Mouse (Mus musculus) cerebellum, adult (tissue): ENCODE measurements at regions not wholly inside any gene's neighbourhood (a gene's known extent, or its start where the extent isn't known, plus 50 kb on each side); places are given as distances from the start of the nearest gene placed in this dataset.
"Not testable (repeated sequence)": the region's sequence is repeated elsewhere in the genome, so short reads cannot be mapped to it uniquely, and the experiment has no call there.

ENCODE experiments used
- ATAC-seq: cut with Nextera tagmentation; 2 replicates; pipeline ENCODE4 v1.9.2; 2017; ENCODE audit warnings: mild to moderate bottlenecking, moderate library complexity, mixed read lengths; ENCODE audit not compliant: insufficient number of reproducible peaks, low FRiP score, low TSS enrichment

- no peak for ATAC-seq
These were observed 114.2 kb downstream of the Nectin1 start for GRCm38 (mm10) chr9:43857988-43858387.

GRCm38 (mm10) chr9:43858761-43859160 is 115.0 kb downstream of the Nectin1 start:
- ATAC-seq: no peak

GRCm38 (mm10) chr9:43860264-43860663 is 116.5 kb downstream of the Nectin1 start:
- no peak for ATAC-seq

- ATAC-seq: no peak
These were observed 117.6 kb downstream of the Nectin1 start for GRCm38 (mm10) chr9:43861375-43861774.

- ATAC-seq: not testable (repeated sequence)
These were observed 118.2 kb downstream of the Nectin1 start for GRCm38 (mm10) chr9:43862034-43862433.

- no peak for ATAC-seq
These were observed 120.0 kb downstream of the Nectin1 start for GRCm38 (mm10) chr9:43863609-43864397.

- ATAC-seq: no peak
These were observed 123.0 kb downstream of the Nectin1 start for GRCm38 (mm10) chr9:43866802-43867201.

- no peak for ATAC-seq
These were observed 130.1 kb downstream of the Nectin1 start for GRCm38 (mm10) chr9:43873841-43874240.

- ATAC-seq: no peak
These were observed 130.5 kb downstream of the Nectin1 start for GRCm38 (mm10) chr9:43874332-43874731.

- no peak for ATAC-seq
These were observed 135.6 kb downstream of the Nectin1 start for GRCm38 (mm10) chr9:43879220-43879968.

GRCm38 (mm10) chr9:43879969-43880396 is 136.2 kb downstream of the Nectin1 start:
- no peak for ATAC-seq

GRCm38 (mm10) chr9:43893086-43893485 is 149.3 kb downstream of the Nectin1 start:
- no peak for ATAC-seq

- no peak for ATAC-seq
These were observed 143.9 kb upstream of the Thy1 start for GRCm38 (mm10) chr9:43899239-43899638.

- ATAC-seq: no peak
These were observed 134.9 kb upstream of the Thy1 start for GRCm38 (mm10) chr9:43908325-43908724.

- no peak for ATAC-seq
These were observed 128.2 kb upstream of the Thy1 start for GRCm38 (mm10) chr9:43915015-43915414.

GRCm38 (mm10) chr9:43917467-43917866 is 125.7 kb upstream of the Thy1 start:
- ATAC-seq: no peak

- no peak for ATAC-seq
These were observed 124.2 kb upstream of the Thy1 start for GRCm38 (mm10) chr9:43919010-43919409.

GRCm38 (mm10) chr9:43920053-43920754 is 123.0 kb upstream of the Thy1 start:
- ATAC-seq: peak; percentile 60; the same call in 1 of the 2 replicates

- no peak for ATAC-seq
These were observed 121.0 kb upstream of the Thy1 start for GRCm38 (mm10) chr9:43922231-43922630.

- no peak for ATAC-seq
These were observed 120.1 kb upstream of the Thy1 start for GRCm38 (mm10) chr9:43923088-43923487.

- no peak for ATAC-seq
These were observed 118.4 kb upstream of the Thy1 start for GRCm38 (mm10) chr9:43924795-43925194.
